Mouse (Mus musculus): ENCODE data around the gene Arl14ep. TPM values are rescaled to one million over a fixed set of nuclear protein-coding genes. Genes with fewer than 3 reads are reported as not detected.

Arl14ep gene
- polyA plus RNA-seq, 1 experiment from 2014 or later, result 51.0 TPM

- no peak overlapping the region for H3K4me3 ChIP-seq
- ATAC-seq (ENCODE audit: low FRiP score, low read depth), result no peak
- no peaks in the 10 kb centered on the region for H3K27me3 ChIP-seq (replicated peaks)
- no peaks in the 10 kb centered on the region for H3K9me3 ChIP-seq
- H3K36me3 ChIP-seq, result no peaks in the 10 kb centered on the region
- H3K27ac ChIP-seq, result no peak overlapping the region
- H3K4me1 ChIP-seq, result no peaks in the 10 kb centered on the region
- H3K9ac ChIP-seq, result no peak overlapping the region
- no peak overlapping the region for H3K4me2 ChIP-seq (replicated peaks)
- 87% methylated on average over 1 of the region's 1 CpGs for WGBS
Measured at GRCm38 (mm10) chr2:106942451-106942850, 31.8 kb downstream of the Arl14ep start.

GRCm38 (mm10) chr2:106935681-106936080, 38.5 kb downstream of the Arl14ep start:
- H3K27ac ChIP-seq, result no peak overlapping the region
- H3K4me2 ChIP-seq (replicated peaks), result no peak overlapping the region
- no peak for ATAC-seq (ENCODE audit: low FRiP score, low read depth)
- H3K4me3 ChIP-seq, result no peak overlapping the region
- H3K36me3 ChIP-seq, result no peaks in the 10 kb centered on the region
- 81% methylated on average over 2 of the region's 2 CpGs for WGBS
- H3K9me3 ChIP-seq, result no peaks in the 10 kb centered on the region
- no peak overlapping the region for H3K9ac ChIP-seq
- H3K27me3 ChIP-seq (replicated peaks), result no peaks in the 10 kb centered on the region
- H3K4me1 ChIP-seq, result no peaks in the 10 kb centered on the region

- H3K36me3 ChIP-seq, result no peaks in the 10 kb centered on the region
- H3K27ac ChIP-seq, result no peak overlapping the region
- no peak overlapping the region for H3K9ac ChIP-seq
- H3K9me3 ChIP-seq, result no peaks in the 10 kb centered on the region
- 70% methylated on average over 3 of the region's 3 CpGs for WGBS
- no peak overlapping the region for H3K4me3 ChIP-seq
- ATAC-seq (ENCODE audit: low FRiP score, low read depth), result no peak
- H3K4me1 ChIP-seq, result no peaks in the 10 kb centered on the region
- no peaks in the 10 kb centered on the region for H3K27me3 ChIP-seq (replicated peaks)
- H3K4me2 ChIP-seq (replicated peaks), result no peak overlapping the region
Measured at GRCm38 (mm10) chr2:106929906-106930305, 44.3 kb downstream of the Arl14ep start.

Other genes with a start within 250 kb of the Arl14ep start
- not detected in 2 replicates for gene Fshb, start 85.2 kb upstream of the Arl14ep start, polyA plus RNA-seq (2016; fragmentation: Nextera tagmentation; extraction: Ambion mirVana)